Mouse (Mus musculus) bone marrow macrophage, adult 2 months (primary cell): ENCODE results near the gene Ripk3.

ENCODE experiments used
- CTCF ChIP-seq: IDR thresholded peaks from 2 replicates; pipeline ENCODE4 v1.5.1; 2012; ENCODE audit warnings: low read depth, mild to moderate bottlenecking, low read length, moderate library complexity
- POLR2A ChIP-seq: IDR thresholded peaks from 2 replicates; pipeline ENCODE4 v1.6.1; 2012; ENCODE audit warnings: mild to moderate bottlenecking, low read depth, low read length, borderline replicate concordance

DNA sequence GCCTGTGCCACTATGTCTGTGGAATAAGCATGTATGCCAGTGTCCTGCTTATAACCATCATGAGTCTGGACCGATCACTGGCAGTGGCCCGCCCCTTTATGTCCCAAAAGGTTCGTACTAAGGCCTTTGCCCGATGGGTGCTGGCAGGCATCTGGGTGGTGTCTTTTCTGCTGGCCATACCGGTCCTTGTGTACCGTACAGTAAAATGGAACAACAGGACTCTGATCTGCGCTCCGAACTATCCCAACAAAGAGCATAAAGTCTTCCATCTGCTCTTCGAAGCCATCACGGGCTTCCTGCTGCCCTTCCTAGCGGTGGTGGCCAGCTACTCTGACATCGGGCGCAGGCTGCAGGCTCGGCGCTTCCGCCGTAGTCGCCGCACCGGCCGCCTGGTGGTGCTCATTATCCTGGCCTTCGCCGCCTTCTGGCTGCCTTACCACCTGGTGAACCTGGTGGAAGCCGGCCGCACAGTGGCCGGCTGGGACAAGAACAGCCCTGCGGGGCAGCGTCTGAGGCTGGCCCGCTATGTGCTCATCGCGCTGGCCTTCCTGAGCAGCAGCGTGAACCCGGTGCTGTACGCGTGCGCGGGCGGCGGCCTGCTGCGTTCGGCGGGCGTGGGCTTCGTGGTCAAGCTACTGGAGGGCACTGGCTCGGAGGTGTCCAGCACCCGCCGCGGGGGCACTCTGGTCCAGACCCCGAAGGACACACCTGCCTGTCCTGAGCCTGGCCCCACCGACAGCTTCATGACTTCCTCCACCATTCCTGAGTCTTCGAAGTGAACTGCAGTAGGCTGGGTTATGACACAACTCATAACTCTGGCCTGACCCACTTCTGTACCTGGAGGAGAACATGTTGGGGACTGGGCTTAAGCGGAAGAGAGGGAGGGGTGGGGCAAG lies 20.9 kb downstream of the Ripk3 start:
- no peak; the same call in 1 of the 2 replicates for TF ChIP-seq CTCF
- no peak for TF ChIP-seq POLR2A
